Mouse (Mus musculus) spleen, adult 2 months (tissue): ENCODE results near the gene Jund.

Source experiments
- CTCF ChIP-seq: fragments of 200-500 bp; IDR thresholded peaks from 2 replicates; pipeline ENCODE4 v1.5.1; 2011; ENCODE audit warnings: mild to moderate bottlenecking, inconsistent platforms; ENCODE audit not compliant: insufficient read depth, insufficient read length, insufficient replicate concordance; ENCODE audit errors: extremely low read depth
- POLR2A ChIP-seq: fragments of 200-500 bp; IDR thresholded peaks from 2 replicates; pipeline ENCODE4 v1.6.1; 2011; ENCODE audit warnings: low read depth, low read length, inconsistent platforms

DNA sequence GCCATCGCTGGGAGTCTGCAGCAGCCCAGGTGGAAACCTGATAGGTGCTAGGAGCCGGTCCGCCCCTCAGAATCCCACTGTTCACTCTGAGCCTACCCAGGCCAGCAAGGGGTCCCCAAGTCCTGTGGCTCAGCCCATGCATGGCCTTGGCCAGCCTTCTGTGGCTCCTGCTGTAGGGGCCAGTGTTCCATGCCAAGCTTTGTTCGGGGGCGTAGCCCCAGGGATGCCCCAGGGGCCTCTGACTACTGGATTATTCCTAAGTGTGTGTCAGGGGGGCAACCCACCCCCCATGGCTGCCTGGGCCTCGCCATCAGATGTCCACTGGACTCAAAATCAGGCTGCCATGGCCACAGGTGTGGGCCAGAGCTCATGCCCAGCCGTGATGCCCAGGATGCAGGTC lies 15.2 kb downstream of the Jund start:
- TF ChIP-seq CTCF (no peak), POLR2A (no peak)
